Mouse (Mus musculus) bone marrow, adult 2 months (tissue): ENCODE data around the gene Sprn. TPM values are rescaled to one million over a fixed set of nuclear protein-coding genes. Genes with fewer than 3 reads are reported as not detected.

Source experiments
- H3K27ac ChIP-seq: fragments of 200-500 bp; 2 replicates; pipeline ENCODE4 v1.5.1; 2012; ENCODE audit warnings: low read depth, mild to moderate bottlenecking, control low read depth, inconsistent platforms, low read length; ENCODE audit not compliant: control insufficient read depth, poor library complexity, insufficient read depth
- H3K4me1 ChIP-seq: fragments of 200-500 bp; 2 replicates; pipeline ENCODE4 v1.6.1; 2011; ENCODE audit warnings: low read length; ENCODE audit not compliant: control insufficient read depth, insufficient read depth
- H3K4me3 ChIP-seq: fragments of 200-500 bp; replicated peaks from 2 replicates; pipeline ENCODE3; 2011; ENCODE audit warnings: mild to moderate bottlenecking, low read depth, low read length, control low read depth; ENCODE audit not compliant: control insufficient read depth
- CTCF ChIP-seq: fragments of 200-500 bp; IDR thresholded peaks from 2 replicates; pipeline ENCODE4 v1.5.1; 2011; ENCODE audit warnings: low read length, control low read depth; ENCODE audit not compliant: control insufficient read depth, insufficient read depth
- POLR2A ChIP-seq: fragments of 200-500 bp; IDR thresholded peaks from 2 replicates; pipeline ENCODE4 v1.6.1; 2011; ENCODE audit warnings: low read depth, mild to moderate bottlenecking, control low read depth, low read length, borderline replicate concordance; ENCODE audit not compliant: control insufficient read depth
- WGBS: fragments of 180-500 bp; shearing (Covaris S2); methylation state at CpG from one replicate; pipeline ENCODE4 v1.1.7; 2018; 5-methylcytosine and 5-hydroxymethylcytosine counted together
- polyA plus RNA-seq: library from polyadenylated mRNA; stranded (reverse); fragments of >200 nt; gene quantifications from 2 replicates; pipeline ENCODE4 v1.2.4, GENCODE M21; 2011; ENCODE audit warnings: low replicate concordance; ENCODE audit not compliant: missing spikeins, insufficient read depth, insufficient read length

Sprn gene
- polyA plus RNA-seq, 1 experiment: not detected

DNA sequence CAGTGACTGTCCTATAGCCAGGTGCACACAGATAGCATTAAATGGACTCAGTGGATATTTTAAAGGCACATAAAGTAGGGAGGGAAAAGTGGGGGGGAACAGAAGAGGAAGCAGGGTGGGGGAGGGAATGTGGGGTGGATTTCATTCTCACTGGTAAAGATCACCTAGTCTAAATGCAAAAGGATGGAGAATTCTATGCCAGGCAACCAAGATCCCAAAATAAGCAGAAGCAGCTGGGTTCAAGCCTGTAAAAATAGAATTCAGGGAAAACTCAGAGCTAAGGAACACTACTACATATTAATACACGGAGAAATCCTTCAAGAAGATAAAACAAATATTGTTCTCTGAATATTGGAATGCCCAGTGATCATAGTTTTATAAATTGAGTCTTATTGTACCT lies 13.3 kb upstream of the Sprn start:
- TF ChIP-seq CTCF (no peak), POLR2A (no peak)
- Histone ChIP-seq H3K27ac (no peak overlapping the region), H3K4me1 (no peaks in the 10 kb centered on the region), H3K4me3 (no peak overlapping the region)
- 64% methylated on average over 1 of the region's 1 CpGs for WGBS

DNA sequence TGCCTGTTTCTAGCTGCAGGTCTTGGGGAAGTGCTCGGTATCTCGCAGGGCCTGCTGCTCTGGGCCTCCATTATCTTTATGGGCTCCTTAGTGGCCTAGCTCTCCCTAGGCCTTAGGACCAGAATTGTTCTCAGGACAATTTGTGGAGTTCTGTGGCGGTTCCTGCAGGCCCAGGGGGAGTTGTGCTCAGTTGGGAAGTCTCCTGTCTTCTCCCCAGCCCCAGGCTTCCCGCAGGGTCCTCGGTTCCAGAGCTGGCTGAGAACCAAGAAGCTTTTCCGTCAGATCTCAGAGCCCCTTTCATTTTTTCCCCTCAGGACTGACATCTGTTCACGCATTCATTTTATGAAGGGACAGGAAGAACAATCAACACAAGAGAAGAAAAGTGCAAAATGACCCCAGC lies 10.0 kb upstream of the Sprn start, which contains the start of gene Olfr522:
TSS of gene Olfr522 (minus strand) at position 101 of the 400 bp plus-strand sequence.
- Histone ChIP-seq H3K4me3 (no peak within 1 kb of the TSS), H3K4me1 (no peaks in the 10 kb centered on the region), H3K27ac (no peak within 1 kb of the TSS)
- TF ChIP-seq CTCF (no peak), POLR2A (no peak)
- WGBS: 67% methylated on average over 7 of the region's 7 CpGs

- Histone ChIP-seq H3K27ac (no peak overlapping the region), H3K4me1 (no peaks in the 10 kb centered on the region), H3K4me3 (no peak overlapping the region)
- TF ChIP-seq POLR2A (no peak), CTCF (no peak)
- 62% methylated on average over 3 of the region's 3 CpGs for WGBS
These were observed 5.7 kb upstream of the Sprn start for GRCm38 (mm10) chr7:140160363-140160762.

DNA sequence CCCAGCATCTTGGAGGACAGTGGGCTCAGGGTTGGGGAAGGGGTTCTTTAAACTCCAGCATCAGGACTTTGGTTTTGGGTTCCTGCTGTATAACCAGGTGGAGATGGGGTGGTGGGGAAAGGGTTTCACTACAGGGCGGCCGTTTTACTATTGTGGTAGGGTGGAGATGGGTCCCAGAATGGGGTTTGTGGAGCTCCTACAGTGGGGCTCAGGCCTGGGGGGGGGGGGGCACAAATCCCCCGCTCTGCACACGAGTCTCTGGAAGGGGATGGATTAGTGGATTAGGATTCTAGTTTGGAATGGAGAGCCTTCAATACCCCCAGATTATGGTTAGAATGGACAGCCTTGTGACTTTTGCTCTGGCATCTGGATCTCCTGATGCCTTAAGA lies 854 bp downstream of the Sprn start:
- WGBS: 23% methylated on average over 4 of the region's 4 CpGs
- no peak for TF ChIP-seq CTCF
- no peak for TF ChIP-seq POLR2A
- Histone ChIP-seq H3K4me1 (no peaks in the 10 kb centered on the region), H3K4me3 (no peak overlapping the region), H3K27ac (no peak overlapping the region)

DNA sequence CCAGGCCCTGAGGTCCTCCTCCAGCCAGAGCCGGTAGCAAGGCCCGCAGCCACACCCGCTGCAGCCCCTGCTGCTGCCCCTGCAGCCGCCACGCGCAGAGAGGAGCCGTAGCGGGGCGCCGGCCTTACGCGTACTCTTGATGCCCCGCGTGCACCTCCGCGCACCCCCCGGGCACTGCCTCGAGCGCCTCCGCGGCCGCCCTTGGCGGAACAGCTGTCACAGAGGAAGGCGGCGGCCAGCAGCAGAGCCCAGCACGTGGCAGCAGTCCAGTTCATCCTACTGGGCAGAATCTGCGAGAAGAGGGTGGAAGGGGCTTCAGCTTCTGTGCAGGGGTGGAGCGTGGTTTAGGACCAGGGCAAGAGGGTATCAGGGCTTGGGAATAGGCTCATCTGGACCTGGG lies 1.3 kb downstream of the Sprn start:
- no peak overlapping the region for H3K27ac ChIP-seq
- WGBS: 9% methylated on average over 28 of the region's 28 CpGs
- no peak for TF ChIP-seq CTCF
- H3K4me3 ChIP-seq: no peak overlapping the region
- H3K4me1 ChIP-seq: no peaks in the 10 kb centered on the region

DNA sequence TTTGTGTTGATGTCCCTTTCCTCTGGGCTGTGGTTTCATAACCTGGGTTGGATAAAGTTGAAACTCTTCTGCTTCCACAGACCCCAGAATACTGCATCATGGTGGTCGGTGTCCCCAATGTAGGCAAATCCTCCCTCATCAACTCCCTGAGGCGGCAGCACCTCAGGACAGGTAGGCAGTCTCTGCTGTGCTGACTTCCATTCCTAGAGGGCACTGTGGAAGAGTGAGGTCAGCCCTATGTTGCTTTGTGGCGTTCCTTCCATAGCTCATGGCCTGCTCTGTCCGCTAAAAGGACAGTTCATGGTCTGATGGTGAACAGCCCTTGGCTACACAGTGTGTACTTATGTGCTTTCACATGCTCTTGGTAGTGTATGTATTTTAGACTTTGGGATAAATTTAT lies 10.1 kb downstream of the Sprn start:
- Histone ChIP-seq H3K4me3 (no peak overlapping the region), H3K4me1 (no peaks in the 10 kb centered on the region), H3K27ac (no peak overlapping the region)
- 86% methylated on average over 4 of the region's 4 CpGs for WGBS
- TF ChIP-seq POLR2A (no peak), CTCF (no peak)

DNA sequence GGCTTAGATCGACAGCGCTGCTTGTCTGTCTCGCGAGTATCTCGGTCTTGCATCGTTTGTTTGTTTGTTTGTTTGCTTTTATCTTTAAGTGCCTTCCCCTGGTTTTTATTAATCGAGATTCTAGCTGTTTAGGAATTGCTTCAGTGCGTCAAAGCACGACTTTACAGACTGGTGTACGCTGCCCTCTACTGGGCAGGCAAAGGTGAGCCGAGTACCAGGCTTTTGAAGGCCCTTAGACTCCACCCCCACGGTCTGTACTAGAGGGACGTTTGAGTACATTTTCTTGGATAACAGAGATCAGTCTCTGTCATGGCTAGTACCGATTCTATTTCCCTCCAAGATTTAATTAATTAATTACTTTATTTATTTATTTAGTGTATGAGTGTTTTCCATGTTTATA lies 13.3 kb downstream of the Sprn start:
- Histone ChIP-seq H3K4me3 (no peak overlapping the region), H3K4me1 (no peaks in the 10 kb centered on the region; the same call in 1 of the 2 replicates), H3K27ac (no peak overlapping the region)
- TF ChIP-seq POLR2A: no peak
- peak; percentile 90 for TF ChIP-seq CTCF
- WGBS: 3% methylated on average over 14 of the region's 14 CpGs

DNA sequence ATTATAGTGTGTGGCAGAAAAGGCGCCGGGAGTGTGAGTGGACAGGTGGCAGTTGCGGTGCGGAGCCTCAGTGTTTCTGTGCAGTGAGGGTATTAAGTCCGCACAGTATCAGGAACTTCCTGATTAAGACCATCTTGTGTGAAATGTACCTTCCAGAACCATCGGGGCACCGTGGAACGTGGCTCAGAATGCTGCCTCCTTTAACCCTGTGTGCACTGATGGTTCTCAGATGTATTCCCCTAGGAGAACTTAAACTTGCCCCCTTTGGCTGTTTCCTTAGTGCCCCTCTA lies 16.7 kb downstream of the Sprn start:
- TF ChIP-seq POLR2A: no peak
- TF ChIP-seq CTCF: no peak
- WGBS: 1% methylated on average over 8 of the region's 8 CpGs
- H3K4me1 ChIP-seq: peaks cover 3% of the 10 kb centered on the region; the same call in 1 of the 2 replicates
- H3K4me3 ChIP-seq: peak overlapping the region; percentile 77
- H3K27ac ChIP-seq: peak overlapping the region; percentile 62
